Mouse (Mus musculus) hindbrain, embryonic 14.5 days (tissue): ENCODE data around the gene Rufy3. TPM values are rescaled to one million over a fixed set of nuclear protein-coding genes. Genes with fewer than 3 reads are reported as not detected.

Experiments
- ATAC-seq: fragments of 200-750 bp; cut with Nextera tagmentation; 2 replicates; pipeline ENCODE4 v1.8.0; 2017; ENCODE audit warnings: moderate number of reproducible peaks, mild to moderate bottlenecking, moderate TSS enrichment, moderate library complexity; ENCODE audit not compliant: low FRiP score
- DNase-seq: peaks from one replicate; pipeline ENCODE4 v3.0.0-alpha.2; 2015; ENCODE audit warnings: low spot score
- H3K27ac ChIP-seq: fragments of 300-500 bp; sonication (generic); 2 replicates; pipeline ENCODE4 v1.5.1; 2014; ENCODE audit warnings: mild to moderate bottlenecking, moderate library complexity
- H3K27me3 ChIP-seq: fragments of 300-500 bp; sonication (generic); 2 replicates; pipeline ENCODE4 v1.6.1; 2014; ENCODE audit warnings: mild to moderate bottlenecking, low read length, mixed read lengths; ENCODE audit not compliant: control insufficient read depth, insufficient read depth
- H3K36me3 ChIP-seq: fragments of 300-500 bp; sonication (generic); replicated peaks from 2 replicates; pipeline ENCODE4 v1.6.1; 2014; ENCODE audit not compliant: control insufficient read depth, insufficient read depth
- H3K4me1 ChIP-seq: fragments of 300-500 bp; sonication (generic); replicated peaks from 2 replicates; pipeline ENCODE4 v1.6.1; 2014; ENCODE audit warnings: antibody characterized with exemption, low read length, mixed read lengths; ENCODE audit not compliant: control insufficient read depth, insufficient read depth
- H3K4me2 ChIP-seq: fragments of 300-500 bp; sonication (generic); replicated peaks from 2 replicates; pipeline ENCODE4 v1.6.1; 2014; ENCODE audit warnings: mild to moderate bottlenecking, moderate library complexity
- H3K4me3 ChIP-seq: fragments of 300-500 bp; sonication (generic); replicated peaks from 2 replicates; pipeline ENCODE4 v1.5.1; 2014; ENCODE audit warnings: mild to moderate bottlenecking, low read length
- H3K9ac ChIP-seq: fragments of 300-500 bp; sonication (generic); 2 replicates; pipeline ENCODE4 v1.6.1; 2014
- H3K9me3 ChIP-seq: fragments of 300-500 bp; sonication (generic); 2 replicates; pipeline ENCODE4 v1.6.1; 2016; ENCODE audit warnings: low read length; ENCODE audit not compliant: control insufficient read depth
- WGBS: fragments of 180-500 bp; shearing (Covaris S2); extraction: QIAGEN DNeasy Blood & Tissue Kit; methylation state at CpG from one replicate; pipeline ENCODE4 v1.1.7; 2014; 5-methylcytosine and 5-hydroxymethylcytosine counted together
- polyA plus RNA-seq: library from polyadenylated mRNA; unstranded; fragments of >200 nt; fragmentation: Nextera tagmentation; extraction: Ambion mirVana; gene quantifications from 2 replicates; pipeline ENCODE4 v1.2.1, GENCODE M21; 2014

Rufy3 gene
- polyA plus RNA-seq, 1 experiment from 2014 or later, result 300 TPM

- DNase-seq, result no peak
- 68% methylated on average over 3 of the region's 3 CpGs for WGBS
- no peak for ATAC-seq
These were observed 4.7 kb downstream of the Rufy3 start for GRCm38 (mm10) chr5:88569541-88569940.

GRCm38 (mm10) chr5:88574829-88575228, 10.0 kb downstream of the Rufy3 start:
- Histone ChIP-seq H3K27me3 (no peaks in the 10 kb centered on the region), H3K4me2 (no peak overlapping the region), H3K9me3 (no peaks in the 10 kb centered on the region), H3K36me3 (no peaks in the 10 kb centered on the region), H3K9ac (no peak overlapping the region), H3K4me3 (no peak overlapping the region), H3K4me1 (no peaks in the 10 kb centered on the region), H3K27ac (no peak overlapping the region)
- DNase-seq, result no peak
- 86% methylated on average over 3 of the region's 3 CpGs for WGBS
- no peak for ATAC-seq

More at GRCm38 (mm10) chr5:88569541-88569940, 4.7 kb downstream of the Rufy3 start:
- H3K27ac ChIP-seq, result no peak overlapping the region
- no peak overlapping the region for H3K9ac ChIP-seq
- no peaks in the 10 kb centered on the region for H3K36me3 ChIP-seq
- H3K4me2 ChIP-seq, result no peak overlapping the region
- H3K9me3 ChIP-seq, result no peaks in the 10 kb centered on the region
- peaks cover 15% of the 10 kb centered on the region; the same call in 1 of the 2 replicates for H3K4me1 ChIP-seq
- no peak overlapping the region for H3K4me3 ChIP-seq
- no peaks in the 10 kb centered on the region for H3K27me3 ChIP-seq

DNA sequence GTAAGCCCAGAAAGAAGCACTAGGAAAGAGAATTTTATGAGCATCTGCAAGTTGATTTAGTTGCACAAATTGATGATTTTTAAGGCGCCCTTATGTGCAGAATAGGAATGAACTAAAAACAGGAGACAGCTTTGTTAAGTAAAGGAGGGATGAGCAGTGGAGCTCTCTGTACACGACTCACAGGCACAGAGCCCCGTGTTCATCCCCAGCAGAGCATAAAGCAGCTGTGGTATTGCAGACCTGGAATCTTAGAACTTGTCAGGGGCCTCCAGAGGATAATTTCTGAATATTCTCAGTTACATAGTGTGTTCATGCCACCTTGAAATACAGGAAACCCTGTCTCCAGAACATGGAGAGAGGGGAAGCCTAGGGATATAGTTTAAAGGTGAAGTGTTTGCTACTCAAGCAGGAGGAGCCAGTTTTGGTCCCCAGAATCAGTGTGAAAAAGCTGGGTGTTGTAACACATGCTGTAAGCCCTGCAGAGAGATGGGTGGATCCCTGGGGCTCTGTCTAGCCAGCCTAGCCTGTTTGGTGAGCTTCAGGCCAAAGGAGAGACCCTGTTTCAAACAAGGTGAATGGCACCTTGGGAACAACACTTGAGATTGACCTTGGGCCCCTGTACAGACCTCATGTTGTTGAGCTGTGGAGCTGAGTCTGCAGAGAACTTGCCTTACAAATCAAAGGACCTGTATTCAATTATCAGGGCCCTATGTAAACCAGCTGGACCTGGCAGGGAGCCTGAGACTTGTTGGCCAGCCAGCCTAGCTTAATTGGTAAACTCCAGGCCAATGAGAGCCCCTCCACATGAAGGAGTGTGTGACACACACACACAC, 10.9 kb downstream of the Rufy3 start:
- no peak overlapping the region; the same call in 1 of the 2 replicates for H3K9ac ChIP-seq
- no peak for ATAC-seq

DNA sequence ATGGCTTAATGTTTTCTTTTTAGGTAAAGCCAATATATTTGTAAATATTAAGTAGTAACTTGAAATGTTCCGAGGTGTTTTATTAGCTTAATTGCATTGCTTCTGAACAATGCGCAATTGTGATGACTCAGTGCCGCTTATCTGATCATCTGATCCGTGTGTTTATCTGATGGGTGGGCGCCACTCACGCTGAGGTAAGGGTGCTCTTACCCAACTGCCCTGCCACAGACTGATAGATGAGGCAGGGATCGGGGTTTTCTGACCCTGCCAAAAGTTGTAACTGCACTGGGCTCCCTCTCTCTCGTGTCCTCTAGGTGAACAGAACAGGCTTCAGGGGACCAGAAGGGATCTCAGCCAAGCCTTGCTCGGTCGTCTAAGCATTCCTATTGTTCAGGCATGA, 15.8 kb downstream of the Rufy3 start:
- ATAC-seq, result no peak
- H3K9ac ChIP-seq, result no peak overlapping the region
- H3K4me3 ChIP-seq, result no peak overlapping the region
- no peak overlapping the region for H3K27ac ChIP-seq
- no peaks in the 10 kb centered on the region for H3K36me3 ChIP-seq
- H3K27me3 ChIP-seq, result no peaks in the 10 kb centered on the region
- peaks cover 5% of the 10 kb centered on the region for H3K4me1 ChIP-seq
- WGBS, result 89% methylated on average over 10 of the region's 10 CpGs
- no peaks in the 10 kb centered on the region for H3K9me3 ChIP-seq
- DNase-seq, result no peak
- H3K4me2 ChIP-seq, result no peak overlapping the region

More for the DNA sequence above, 10.9 kb downstream of the Rufy3 start:
- H3K4me3 ChIP-seq, result no peak overlapping the region
- no peaks in the 10 kb centered on the region for H3K9me3 ChIP-seq
- H3K4me2 ChIP-seq, result no peak overlapping the region
- H3K36me3 ChIP-seq, result no peaks in the 10 kb centered on the region
- H3K27ac ChIP-seq, result no peak overlapping the region
- no peaks in the 10 kb centered on the region for H3K27me3 ChIP-seq
- DNase-seq, result no peak
- 72% methylated on average over 3 of the region's 3 CpGs for WGBS
- H3K4me1 ChIP-seq, result no peaks in the 10 kb centered on the region

DNA sequence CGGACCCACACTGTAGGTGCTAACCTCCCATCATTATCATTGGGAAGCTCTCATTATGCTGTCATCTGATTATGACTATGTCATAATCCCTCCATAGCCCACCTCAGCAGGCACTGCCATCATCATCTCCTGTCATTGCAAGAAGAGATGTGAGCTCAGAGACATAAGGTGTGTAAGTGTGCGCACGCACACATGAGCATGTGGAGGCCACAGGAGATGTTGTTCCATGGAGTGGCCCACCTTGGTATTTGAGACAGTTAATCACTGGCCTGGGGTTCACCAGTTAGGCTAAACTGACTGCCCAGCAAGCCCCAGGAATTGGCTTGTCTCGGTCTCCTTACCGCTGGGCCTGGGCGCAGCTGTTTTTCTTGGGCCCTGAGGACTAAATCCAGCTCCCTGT, 16.5 kb downstream of the Rufy3 start:
- Histone ChIP-seq H3K9me3 (no peaks in the 10 kb centered on the region), H3K36me3 (no peaks in the 10 kb centered on the region), H3K4me2 (no peak overlapping the region), H3K9ac (no peak overlapping the region), H3K27ac (no peak overlapping the region), H3K4me1 (peaks cover 11% of the 10 kb centered on the region), H3K27me3 (no peaks in the 10 kb centered on the region), H3K4me3 (no peak overlapping the region)
- 92% methylated on average over 6 of the region's 6 CpGs for WGBS
- DNase-seq, result no peak
- no peak for ATAC-seq

DNA sequence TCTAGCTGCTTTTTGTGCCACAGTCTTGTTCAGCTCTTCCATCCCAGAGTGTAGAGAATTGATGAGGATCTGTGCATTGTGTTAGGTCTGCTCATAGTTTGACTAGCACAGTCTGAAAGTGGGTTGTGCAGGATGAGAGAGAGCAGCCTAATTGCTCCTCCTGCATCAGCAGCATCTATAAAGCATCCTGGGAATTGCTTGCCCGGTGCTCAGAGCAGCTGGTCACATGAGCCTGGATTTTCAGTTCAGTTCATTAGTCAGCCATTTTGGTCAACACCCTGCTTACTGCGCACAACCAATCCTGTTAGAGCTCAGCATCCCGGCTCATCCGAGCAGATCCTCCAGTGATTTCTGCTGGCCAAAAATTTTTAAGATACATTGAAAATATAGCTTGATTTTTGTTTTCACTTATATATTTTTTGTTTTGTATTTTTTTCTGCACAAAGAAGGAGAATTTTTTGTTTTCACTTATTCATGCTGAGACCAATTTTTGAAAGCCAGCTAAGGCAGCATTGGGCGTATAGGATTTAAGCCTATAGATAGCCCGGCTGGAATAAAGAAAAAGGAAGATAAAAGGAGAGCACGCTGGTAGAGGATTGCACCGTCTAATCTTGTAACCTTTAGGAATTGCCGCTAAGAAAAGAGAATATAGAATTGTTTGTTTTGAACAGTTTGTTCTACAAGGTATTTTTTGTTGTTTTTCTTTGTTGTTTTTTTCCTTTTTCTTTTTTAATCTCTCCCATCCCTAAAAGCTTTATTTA, 18.6 kb downstream of the Rufy3 start:
- ATAC-seq (peak; percentile 96), DNase-seq (peak; percentile 91)

GRCm38 (mm10) chr5:88584061-88584460, 19.2 kb downstream of the Rufy3 start:
- 5% methylated on average over 9 of the region's 9 CpGs for WGBS
- DNase-seq (peak; percentile 51), ATAC-seq (peak; percentile 21)
- Histone ChIP-seq H3K4me1 (peaks cover 37% of the 10 kb centered on the region), H3K27ac (peak overlapping the region; percentile 84), H3K9ac (peak overlapping the region; percentile 86), H3K4me2 (peak overlapping the region; percentile 94), H3K4me3 (peak overlapping the region; percentile 74), H3K36me3 (0 out of 2 replicates have a peak, but pooled peaks cover 7% of the 10 kb centered on the region), H3K27me3 (no peaks in the 10 kb centered on the region), H3K9me3 (no peaks in the 10 kb centered on the region)

More for the DNA sequence above, 18.6 kb downstream of the Rufy3 start:
- H3K27me3 ChIP-seq, result no peaks in the 10 kb centered on the region
- H3K27ac ChIP-seq, result peak overlapping the region; percentile 84
- H3K4me3 ChIP-seq, result peak overlapping the region; percentile 74
- peaks cover 30% of the 10 kb centered on the region for H3K4me1 ChIP-seq
- H3K4me2 ChIP-seq, result peak overlapping the region; percentile 94
- no peaks in the 10 kb centered on the region for H3K9me3 ChIP-seq
- 0 out of 2 replicates have a peak, but pooled peaks cover 7% of the 10 kb centered on the region for H3K36me3 ChIP-seq
- WGBS, result 20% methylated on average over 9 of the region's 9 CpGs
- H3K9ac ChIP-seq, result peak overlapping the region; percentile 86

DNA sequence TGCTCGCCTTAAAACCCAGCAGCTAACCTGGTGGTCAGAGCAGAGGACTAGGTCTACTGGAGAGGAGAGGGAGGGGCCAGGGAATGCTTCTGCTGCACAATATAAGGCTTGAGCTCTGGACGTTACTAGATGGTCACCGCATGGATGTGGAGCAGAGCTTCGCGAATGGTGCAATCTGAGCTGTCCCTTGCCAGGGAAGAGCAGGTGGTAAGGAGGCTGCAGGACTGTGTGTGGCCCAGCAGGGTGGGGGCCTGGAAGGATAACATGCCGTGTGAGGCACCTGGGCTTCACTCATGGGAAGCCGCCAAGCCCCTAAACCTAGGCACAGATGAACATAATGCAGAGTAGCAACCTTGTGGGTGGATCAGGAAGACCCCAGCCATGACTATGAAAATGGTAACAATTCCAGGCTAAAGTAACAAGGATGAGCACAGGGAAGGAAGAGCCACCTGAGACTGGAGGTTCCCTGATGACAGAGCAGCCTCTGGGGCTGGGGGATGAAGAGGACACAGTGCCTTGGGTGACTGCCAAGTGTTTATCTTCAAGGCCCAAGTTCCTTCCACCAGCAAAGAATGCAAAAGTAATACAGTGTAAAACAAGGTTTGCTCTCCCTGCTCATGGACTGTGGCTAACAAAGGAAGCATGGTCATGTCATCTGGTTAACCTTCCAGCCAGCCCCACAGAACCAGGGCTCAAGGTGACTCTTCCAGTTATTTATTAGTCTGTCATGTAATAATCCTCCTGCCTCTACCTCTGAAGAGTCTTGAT, 21.8 kb downstream of the Rufy3 start:
- peak overlapping the region; percentile 51; the same call in 1 of the 2 replicates for H3K27ac ChIP-seq
- no peak for DNase-seq
- H3K4me3 ChIP-seq, result peak overlapping the region; percentile 74
- peak overlapping the region; percentile 94 for H3K4me2 ChIP-seq
- WGBS, result 41% methylated on average over 7 of the region's 7 CpGs
- H3K9ac ChIP-seq, result peak overlapping the region; percentile 86
- H3K36me3 ChIP-seq, result peaks cover 15% of the 10 kb centered on the region; the same call in 1 of the 2 replicates
- ATAC-seq, result no peak
- H3K4me1 ChIP-seq, result peaks cover 37% of the 10 kb centered on the region
- H3K27me3 ChIP-seq, result no peaks in the 10 kb centered on the region
- H3K9me3 ChIP-seq, result no peaks in the 10 kb centered on the region
